Mouse (Mus musculus) common myeloid progenitor, adult 5-6 weeks (primary cell): ENCODE results near the gene Hist1h3d. TPM values are rescaled to one million over a fixed set of nuclear protein-coding genes. Genes with fewer than 3 reads are reported as not detected.

Experiments
- ATAC-seq: replicated peaks from 2 replicates; pipeline ENCODE4 v1.8.0; 2016; ENCODE audit warnings: low read depth, mild to moderate bottlenecking, moderate TSS enrichment, inconsistent platforms; ENCODE audit not compliant: poor library complexity, severe bottlenecking
- total RNA-seq: library from RNA; stranded (forward); fragments of 200-1000, 187-1606 nt; gene quantifications from 2 replicates; pipeline ENCODE4 v1.2.3, GENCODE M21; 2017

The Hist1h3d gene
- total RNA-seq, 1 experiment from 2014 or later = 137 TPM

DNA sequence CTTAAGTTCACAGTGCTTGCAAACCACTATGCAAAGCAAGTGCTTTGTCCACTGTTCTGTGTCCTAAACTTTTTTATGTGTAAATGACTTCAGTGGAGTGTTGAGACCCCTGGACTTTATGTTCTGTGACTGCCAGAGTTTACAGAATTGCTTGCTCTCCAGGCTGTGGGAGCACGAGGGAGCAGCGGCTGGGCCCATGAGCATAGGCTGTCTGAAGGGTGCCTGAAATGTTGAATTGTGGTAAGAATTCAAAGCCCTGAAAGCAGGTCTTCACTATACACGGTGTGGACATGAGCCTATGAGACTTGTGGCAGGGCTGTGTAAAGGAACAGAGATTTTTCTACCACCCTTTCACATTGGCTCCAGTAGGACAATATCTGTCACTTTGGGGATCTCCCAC, 36.1 kb downstream of the Hist1h3d start:
- ATAC-seq = no peak

DNA sequence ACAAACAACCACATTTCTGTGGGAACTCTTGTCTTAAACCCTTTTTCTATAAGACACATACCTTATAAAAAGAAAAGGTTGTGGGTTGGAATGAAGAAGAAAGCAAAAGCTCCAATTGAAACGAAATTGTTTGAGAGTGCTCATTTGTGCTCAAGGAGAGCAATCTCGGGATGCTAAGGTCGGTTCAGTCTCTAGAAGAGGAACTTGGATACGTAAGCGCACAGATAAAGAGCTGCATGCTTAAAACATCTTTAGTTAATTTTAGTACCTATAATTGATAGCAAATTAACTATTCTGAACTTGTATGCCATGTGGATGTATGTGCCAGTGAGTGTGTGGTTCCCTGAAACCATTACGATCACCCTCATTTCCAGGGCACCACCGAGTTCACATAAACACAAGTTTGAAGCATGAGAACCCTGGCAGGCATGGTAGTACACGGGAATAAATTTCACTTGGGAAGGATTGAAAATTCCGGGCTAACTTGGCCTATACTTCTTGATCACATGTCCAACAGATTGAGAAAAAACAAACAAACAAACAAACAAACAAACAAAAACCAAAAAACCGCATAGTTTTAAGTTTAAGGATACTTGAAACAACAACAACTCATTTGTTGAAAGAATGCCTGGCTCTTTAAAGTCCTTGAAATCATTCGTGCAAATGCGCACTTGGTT, 44.6 kb downstream of the Hist1h3d start:
- ATAC-seq = no peak

GRCm38 (mm10) chr13:23620733-23621531, 45.4 kb downstream of the Hist1h3d start, which contains the start of gene Hist1h2be:
Hist1h2be (minus strand) TSS chr13:23621124.
- ATAC-seq = peak; percentile 54

DNA sequence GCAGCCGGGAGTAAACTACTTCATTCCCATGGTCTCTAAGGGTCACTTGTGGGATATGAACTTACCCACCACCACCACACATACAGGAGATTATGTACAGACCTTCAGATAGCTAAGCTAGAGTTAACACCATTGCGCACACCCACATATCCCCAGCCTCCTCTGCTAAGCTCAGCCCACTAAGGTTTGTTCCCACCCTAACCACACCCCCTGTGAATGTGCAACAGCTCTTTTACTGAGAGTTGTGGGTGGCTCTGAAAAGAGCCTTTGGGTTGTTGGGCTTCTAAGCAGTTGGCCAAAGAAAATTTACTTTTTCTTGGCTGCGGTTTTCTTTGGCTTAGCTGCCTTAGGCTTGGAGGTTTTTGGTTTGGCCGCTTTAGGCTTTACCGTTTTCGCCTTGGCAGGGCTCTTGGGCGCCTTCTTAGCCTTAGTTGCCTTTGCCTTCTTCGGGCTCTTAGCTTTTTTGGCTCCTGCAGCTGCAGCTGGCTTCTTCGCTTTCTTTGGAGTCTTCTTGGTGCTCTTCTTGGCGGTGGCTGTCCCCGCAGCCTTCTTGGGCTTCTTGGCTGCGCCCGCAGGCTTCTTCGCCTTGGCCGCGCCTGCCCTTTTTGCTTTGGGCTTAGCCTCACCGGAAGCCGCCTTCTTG, 46.1 kb downstream of the Hist1h3d start:
- ATAC-seq = peak; percentile 72

DNA sequence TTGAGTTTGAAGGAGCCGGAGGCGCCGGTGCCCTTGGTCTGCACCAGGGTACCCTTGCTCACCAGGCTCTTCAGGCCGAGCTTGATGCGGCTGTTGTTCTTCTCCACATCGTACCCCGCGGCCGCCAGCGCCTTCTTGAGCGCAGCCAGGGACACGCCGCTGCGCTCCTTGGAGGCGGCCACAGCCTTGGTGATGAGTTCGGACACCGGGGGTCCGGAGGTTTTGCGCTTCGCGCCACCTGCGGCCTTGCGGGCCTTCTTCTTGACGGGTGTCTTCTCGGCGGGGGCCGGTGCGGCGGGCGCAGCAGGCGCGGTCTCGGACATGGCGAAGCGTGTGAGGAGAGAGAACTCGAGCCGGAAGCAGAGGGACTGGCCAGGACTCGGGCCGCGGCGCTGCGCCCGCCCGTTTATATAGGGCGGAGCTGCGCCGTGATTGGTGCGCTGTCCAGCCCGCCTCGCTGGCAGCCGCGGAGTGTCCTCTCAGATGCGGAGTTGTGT, 46.7 kb downstream of the Hist1h3d start, which contains the start of gene Hist1h1e:
Gene Hist1h1e (minus strand): TSS at position 384 of the 497 bp plus-strand sequence.
- peak; percentile 57 for ATAC-seq

- ATAC-seq = no peak
Measured at GRCm38 (mm10) chr13:23622861-23623450, 47.4 kb downstream of the Hist1h3d start.

Other genes starting within 250 kb of the Hist1h3d start
- gene Zfp322a, start 206.6 kb upstream of the Hist1h3d start, total RNA-seq = 42.1 and 57.3 TPM in 2 replicates
- 14.7 and 15.6 TPM in 2 replicates for gene Abt1, start 151.9 kb upstream of the Hist1h3d start, total RNA-seq
- not detected in 2 replicates for gene Btn1a1, start 109.9 kb upstream of the Hist1h3d start, total RNA-seq
- gene Btn2a2, start 86.9 kb upstream of the Hist1h3d start, total RNA-seq = not detected in 2 replicates
- gene Hist1h4h, start 44.7 kb upstream of the Hist1h3d start, total RNA-seq = 1,499 and 1,774 TPM in 2 replicates
- 1,142 and 1,285 TPM in 2 replicates for gene Hist1h2af, start 41.9 kb upstream of the Hist1h3d start, total RNA-seq
- 199 and 205 TPM in 2 replicates for gene Hist1h3g, start 40.3 kb upstream of the Hist1h3d start, total RNA-seq
- 91.4 and 108 TPM in 2 replicates for gene Hist1h2bh, start 32.4 kb upstream of the Hist1h3d start, total RNA-seq
- gene Hist1h3f, start 31.7 kb upstream of the Hist1h3d start, total RNA-seq = 186 and 196 TPM in 2 replicates
- gene Hist1h4f, start 24.1 kb upstream of the Hist1h3d start, total RNA-seq = 2,800 and 2,993 TPM in 2 replicates
- 92.5 and 96.4 TPM in 2 replicates for gene Hist1h1d, start 22.5 kb upstream of the Hist1h3d start, total RNA-seq
- gene Hist1h3e, start 13.4 kb upstream of the Hist1h3d start, total RNA-seq = 574 and 671 TPM in 2 replicates
- gene Hist1h2ae, start 4.5 kb upstream of the Hist1h3d start, total RNA-seq = 336 and 401 TPM in 2 replicates
- 1,313 and 1,586 TPM in 2 replicates for gene Hist1h2bg, start 4.4 kb upstream of the Hist1h3d start, total RNA-seq
- gene Hist1h2bf, start 1.6 kb upstream of the Hist1h3d start, total RNA-seq = 558 and 569 TPM in 2 replicates
- gene Hist1h2ad, start 1.4 kb upstream of the Hist1h3d start, total RNA-seq = 127 and 293 TPM in 2 replicates
- 1,514 and 1,667 TPM in 2 replicates for gene Hist1h4d, start 5.8 kb downstream of the Hist1h3d start, total RNA-seq
- gene Hist1h2be, start 45.4 kb downstream of the Hist1h3d start, total RNA-seq = 92.7 and 94.2 TPM in 2 replicates
- gene Hist1h1e, start 46.8 kb downstream of the Hist1h3d start, total RNA-seq = 314 and 326 TPM in 2 replicates
- 114 and 119 TPM in 2 replicates for gene Hist1h2ac, start 108.2 kb downstream of the Hist1h3d start, total RNA-seq
- gene Hist1h2bc, start 108.4 kb downstream of the Hist1h3d start, total RNA-seq = 224 and 276 TPM in 2 replicates
- gene Hist1h1t, start 120.1 kb downstream of the Hist1h3d start, total RNA-seq = 0.55 and 3.1 TPM in 2 replicates
- gene Hist1h4c, start 122.7 kb downstream of the Hist1h3d start, total RNA-seq = 434 and 555 TPM in 2 replicates
- gene Hfe, start 135.1 kb downstream of the Hist1h3d start, total RNA-seq = 3.6 and 4.3 TPM in 2 replicates
- gene Hist1h1c, start 163.0 kb downstream of the Hist1h3d start, total RNA-seq = 753 and 796 TPM in 2 replicates
- 801 and 823 TPM in 2 replicates for gene Hist1h3c, start 169.8 kb downstream of the Hist1h3d start, total RNA-seq
- 2,989 and 3,536 TPM in 2 replicates for gene Hist1h2bb, start 171.0 kb downstream of the Hist1h3d start, total RNA-seq
- gene Hist1h2ab, start 175.4 kb downstream of the Hist1h3d start, total RNA-seq = 2,765 and 2,805 TPM in 2 replicates
- 689 and 718 TPM in 2 replicates for gene Hist1h3b, start 176.5 kb downstream of the Hist1h3d start, total RNA-seq
- gene Hist1h4b, start 181.2 kb downstream of the Hist1h3d start, total RNA-seq = 676 and 902 TPM in 2 replicates
- gene Hist1h4a, start 185.5 kb downstream of the Hist1h3d start, total RNA-seq = 597 and 703 TPM in 2 replicates
- gene Hist1h3a, start 186.6 kb downstream of the Hist1h3d start, total RNA-seq = 599 and 655 TPM in 2 replicates
- 2,071 and 2,536 TPM in 2 replicates for gene Hist1h1a, start 187.9 kb downstream of the Hist1h3d start, total RNA-seq
- gene Trim38, start 194.2 kb downstream of the Hist1h3d start, total RNA-seq = not detected in 2 replicates
- not detected in 2 replicates for gene Slc17a2, start 231.2 kb downstream of the Hist1h3d start, total RNA-seq